Mouse (Mus musculus) heart, embryonic 12.5 days (tissue): ENCODE results near the gene Cnot8. TPM values are rescaled to one million over a fixed set of nuclear protein-coding genes. Genes with fewer than 3 reads are reported as not detected.

Experiments
- ATAC-seq: fragments of 200-750 bp; cut with Nextera tagmentation; 2 replicates; pipeline ENCODE4 v1.8.0; 2017; ENCODE audit warnings: moderate TSS enrichment, moderate library complexity; ENCODE audit not compliant: insufficient number of reproducible peaks, low FRiP score
- H3K27ac ChIP-seq: fragments of 300-500 bp; sonication (generic); 2 replicates; pipeline ENCODE4 v1.5.1; 2016; ENCODE audit warnings: mild to moderate bottlenecking, moderate library complexity; ENCODE audit not compliant: poor library complexity, severe bottlenecking
- H3K27me3 ChIP-seq: fragments of 300-500 bp; sonication (generic); replicated peaks from 2 replicates; pipeline ENCODE4 v1.6.1; 2016; ENCODE audit warnings: mild to moderate bottlenecking, moderate library complexity
- H3K36me3 ChIP-seq: fragments of 300-500 bp; sonication (generic); 2 replicates; pipeline ENCODE4 v1.6.1; 2016; ENCODE audit warnings: mild to moderate bottlenecking, moderate library complexity
- H3K4me1 ChIP-seq: fragments of 300-500 bp; sonication (generic); replicated peaks from 2 replicates; pipeline ENCODE4 v1.6.1; 2016; ENCODE audit warnings: mild to moderate bottlenecking
- H3K4me2 ChIP-seq: fragments of 300-500 bp; sonication (generic); 2 replicates; pipeline ENCODE4 v1.6.1; 2016; ENCODE audit warnings: mild to moderate bottlenecking, moderate library complexity
- H3K4me3 ChIP-seq: fragments of 300-500 bp; sonication (generic); 2 replicates; pipeline ENCODE4 v1.5.1; 2016; ENCODE audit warnings: mild to moderate bottlenecking
- H3K9ac ChIP-seq: fragments of 300-500 bp; sonication (generic); 2 replicates; pipeline ENCODE4 v1.6.1; 2016; ENCODE audit warnings: mild to moderate bottlenecking, moderate library complexity
- H3K9me3 ChIP-seq: fragments of 300-500 bp; sonication (generic); replicated peaks from 2 replicates; pipeline ENCODE4 v1.6.1; 2016; ENCODE audit warnings: mild to moderate bottlenecking, moderate library complexity
- WGBS: fragments of 180-500 bp; shearing (Covaris S2); methylation state at CpG from one replicate; pipeline ENCODE4 v1.1.7; 2016; 5-methylcytosine and 5-hydroxymethylcytosine counted together
- polyA plus RNA-seq: library from polyadenylated mRNA; unstranded; fragments of >200 nt; fragmentation: Nextera tagmentation; extraction: Ambion mirVana; gene quantifications from 2 replicates; pipeline ENCODE4 v1.2.1, GENCODE M21; 2016

Gene Cnot8
- polyA plus RNA-seq, 1 experiment from 2014 or later, result 71.7 TPM

DNA sequence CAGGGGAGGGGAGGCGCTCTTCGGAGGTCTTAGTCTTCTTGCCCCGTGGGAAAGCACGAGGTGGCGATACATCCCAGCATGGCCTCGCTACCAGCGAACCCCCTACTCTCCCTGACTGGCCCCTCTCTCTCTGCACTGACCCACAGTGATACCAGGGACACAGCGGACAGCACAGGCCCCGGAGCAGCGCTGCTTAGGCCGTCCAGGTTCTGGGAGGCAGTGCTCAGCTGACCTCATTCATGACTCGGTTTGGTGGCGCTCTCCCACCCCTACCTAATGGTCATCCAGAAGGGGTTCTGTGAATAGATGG lies 654 bp upstream of the Cnot8 start:
- 58% methylated on average over 13 of the region's 13 CpGs for WGBS
- H3K4me3 ChIP-seq, result peak overlapping the region; percentile 89
- peak overlapping the region; percentile 86 for H3K4me2 ChIP-seq
- H3K9me3 ChIP-seq, result no peaks in the 10 kb centered on the region
- no peaks in the 10 kb centered on the region; the same call in 1 of the 2 replicates for H3K27me3 ChIP-seq
- H3K4me1 ChIP-seq, result peaks cover 18% of the 10 kb centered on the region
- peak; percentile 19; the same call in 1 of the 2 replicates for ATAC-seq
- peak overlapping the region; percentile 47 for H3K9ac ChIP-seq
- no peaks in the 10 kb centered on the region for H3K36me3 ChIP-seq
- H3K27ac ChIP-seq, result peak overlapping the region; percentile 41; the same call in 1 of the 2 replicates

DNA sequence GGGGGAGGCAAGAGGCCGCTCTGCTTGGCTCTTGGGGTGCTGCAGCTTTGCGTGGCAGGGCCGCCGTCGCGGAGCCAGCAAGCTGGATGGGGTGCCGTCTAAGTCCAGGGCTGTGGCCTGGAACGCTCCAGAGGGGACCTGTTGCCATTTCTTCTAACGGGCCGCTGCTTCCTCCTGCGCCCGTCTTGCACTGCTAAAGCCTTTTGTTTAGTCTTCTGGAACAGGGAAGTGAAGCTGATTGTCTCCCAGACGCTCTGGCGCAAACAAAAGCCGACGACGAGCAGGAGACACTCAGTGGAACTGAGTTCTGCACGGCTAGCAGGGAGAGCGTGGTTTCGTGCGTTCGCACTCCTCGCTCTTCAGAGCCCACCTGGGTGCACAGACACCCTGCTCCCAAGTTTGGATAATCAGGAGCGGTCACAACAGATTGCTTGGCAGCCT lies 418 bp downstream of the Cnot8 start:
- peak overlapping the region; percentile 86 for H3K4me2 ChIP-seq
- peaks cover 5% of the 10 kb centered on the region; the same call in 1 of the 2 replicates for H3K36me3 ChIP-seq
- ATAC-seq, result peak; percentile 37; the same call in 1 of the 2 replicates
- H3K9ac ChIP-seq, result peak overlapping the region; percentile 92
- H3K4me1 ChIP-seq, result peaks cover 18% of the 10 kb centered on the region
- H3K27ac ChIP-seq, result peak overlapping the region; percentile 86
- WGBS, result under 1% methylated on average over 24 of the region's 24 CpGs
- H3K4me3 ChIP-seq, result peak overlapping the region; percentile 89
- H3K9me3 ChIP-seq, result no peaks in the 10 kb centered on the region
- H3K27me3 ChIP-seq, result no peaks in the 10 kb centered on the region

- WGBS, result 63% methylated on average over 3 of the region's 3 CpGs
- Histone ChIP-seq H3K4me2 (no peak overlapping the region), H3K9me3 (no peaks in the 10 kb centered on the region), H3K9ac (no peak overlapping the region), H3K4me1 (peaks cover 18% of the 10 kb centered on the region), H3K27ac (no peak overlapping the region), H3K27me3 (no peaks in the 10 kb centered on the region), H3K4me3 (no peak overlapping the region), H3K36me3 (peaks cover 31% of the 10 kb centered on the region)
- no peak for ATAC-seq
These were observed 3.1 kb downstream of the Cnot8 start for GRCm38 (mm10) chr11:58107009-58107408.

- Histone ChIP-seq H3K4me1 (peaks cover 18% of the 10 kb centered on the region), H3K27me3 (no peaks in the 10 kb centered on the region), H3K9me3 (no peaks in the 10 kb centered on the region), H3K9ac (no peak overlapping the region), H3K27ac (no peak overlapping the region), H3K36me3 (peaks cover 39% of the 10 kb centered on the region), H3K4me2 (no peak overlapping the region), H3K4me3 (no peak overlapping the region)
- ATAC-seq, result no peak
- 87% methylated on average over 4 of the region's 4 CpGs for WGBS
These were observed 3.8 kb downstream of the Cnot8 start for GRCm38 (mm10) chr11:58107664-58108337.

- H3K27me3 ChIP-seq, result no peaks in the 10 kb centered on the region
These were observed 12.6 kb downstream of the Cnot8 start for GRCm38 (mm10) chr11:58116560-58116959.

DNA sequence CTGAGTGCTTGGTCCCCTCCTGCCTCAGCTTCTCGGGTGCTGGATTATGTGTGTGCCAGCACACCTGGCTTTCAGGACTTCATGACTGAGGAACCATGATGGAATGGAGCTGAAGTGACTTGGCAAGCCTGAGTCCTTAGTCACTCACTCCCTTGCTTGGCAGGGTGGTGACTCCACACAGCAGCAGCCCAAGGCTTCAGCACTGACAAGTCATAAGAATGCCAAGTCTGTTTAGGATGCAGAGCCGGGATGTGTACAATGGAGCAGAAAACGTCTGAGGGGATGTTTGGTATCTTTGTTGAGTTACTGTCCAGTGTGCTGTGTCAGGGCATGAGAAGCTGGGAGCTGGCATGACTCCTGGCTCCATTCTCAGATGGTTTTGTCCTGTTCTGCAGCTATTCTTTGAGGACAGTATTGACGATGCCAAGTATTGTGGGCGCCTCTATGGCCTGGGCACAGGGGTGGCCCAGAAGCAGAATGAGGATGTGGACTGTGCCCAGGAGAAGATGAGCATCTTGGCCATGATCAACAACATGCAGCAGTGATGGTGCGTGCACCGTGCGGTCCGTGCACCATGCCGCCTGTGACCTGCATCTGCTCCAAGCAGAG lies 13.2 kb downstream of the Cnot8 start:
- 0 out of 2 replicates have a peak overlapping the region, but pooled peaks have one; percentile 50 for H3K27ac ChIP-seq
- peaks cover 16% of the 10 kb centered on the region for H3K4me1 ChIP-seq
- H3K36me3 ChIP-seq, result peaks cover 93% of the 10 kb centered on the region
- H3K9ac ChIP-seq, result no peak overlapping the region
- no peaks in the 10 kb centered on the region for H3K27me3 ChIP-seq
- no peak overlapping the region for H3K4me2 ChIP-seq
- H3K9me3 ChIP-seq, result no peaks in the 10 kb centered on the region
- 85% methylated on average over 10 of the region's 10 CpGs for WGBS
- H3K4me3 ChIP-seq, result no peak overlapping the region
- no peak for ATAC-seq

More at GRCm38 (mm10) chr11:58116560-58116959, 12.6 kb downstream of the Cnot8 start:
- Histone ChIP-seq H3K9ac (no peak overlapping the region), H3K27ac (peak overlapping the region; percentile 50), H3K4me3 (no peak overlapping the region), H3K9me3 (no peaks in the 10 kb centered on the region), H3K4me2 (no peak overlapping the region), H3K36me3 (peaks cover 93% of the 10 kb centered on the region), H3K4me1 (peaks cover 16% of the 10 kb centered on the region)
- ATAC-seq, result no peak
- WGBS, result 66% methylated on average over 1 of the region's 1 CpGs

DNA sequence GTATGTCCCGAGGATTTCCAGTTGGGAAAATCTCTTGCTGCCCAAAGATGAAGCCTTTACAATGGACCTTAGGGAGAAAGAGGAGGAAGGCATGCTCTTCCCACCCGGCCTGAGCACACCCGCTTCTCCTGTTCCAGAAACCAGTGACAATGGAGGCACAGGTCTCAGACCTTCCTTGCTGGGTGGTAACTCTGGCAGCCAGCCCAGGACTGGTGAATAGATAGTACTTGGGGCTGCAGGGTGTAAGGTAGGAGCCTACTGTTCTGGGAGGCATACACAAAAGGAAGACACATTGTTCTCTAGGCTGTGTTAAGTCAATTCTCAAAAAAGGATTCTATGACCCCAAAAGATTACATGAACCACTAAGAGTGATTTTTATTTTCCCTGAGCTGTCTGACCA lies 16.7 kb downstream of the Cnot8 start:
- Histone ChIP-seq H3K9ac (no peak overlapping the region), H3K4me3 (no peak overlapping the region), H3K4me2 (no peak overlapping the region), H3K36me3 (peaks cover 76% of the 10 kb centered on the region), H3K9me3 (no peaks in the 10 kb centered on the region), H3K27me3 (no peaks in the 10 kb centered on the region), H3K4me1 (peaks cover 38% of the 10 kb centered on the region), H3K27ac (no peak overlapping the region)
- 69% methylated on average over 3 of the region's 3 CpGs for WGBS
- ATAC-seq, result no peak

DNA sequence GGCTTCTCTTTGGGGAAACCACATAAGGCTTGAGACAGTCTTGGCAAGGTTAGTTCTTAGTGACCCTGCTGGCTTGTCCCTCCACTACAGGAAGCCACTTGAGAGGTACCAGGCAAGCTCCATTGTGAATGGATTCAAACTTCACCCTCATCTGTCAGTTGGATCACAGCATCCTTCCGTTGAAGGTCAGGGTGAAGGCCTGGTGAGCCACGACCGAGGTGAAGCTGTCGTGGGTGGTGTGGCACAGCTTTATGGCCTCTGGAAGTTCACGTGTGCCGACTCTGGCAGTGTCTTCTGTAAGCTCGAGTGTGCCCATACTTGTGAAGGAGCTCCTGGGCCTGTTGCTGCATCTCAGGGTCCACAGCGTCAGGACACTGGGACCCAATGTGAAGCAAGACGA lies 17.4 kb downstream of the Cnot8 start:
- Histone ChIP-seq H3K27ac (no peak overlapping the region), H3K4me3 (no peak overlapping the region), H3K9me3 (no peaks in the 10 kb centered on the region), H3K4me2 (no peak overlapping the region), H3K4me1 (peaks cover 41% of the 10 kb centered on the region), H3K9ac (no peak overlapping the region), H3K27me3 (no peaks in the 10 kb centered on the region), H3K36me3 (peaks cover 74% of the 10 kb centered on the region)
- no peak for ATAC-seq
- WGBS, result 85% methylated on average over 9 of the region's 9 CpGs

DNA sequence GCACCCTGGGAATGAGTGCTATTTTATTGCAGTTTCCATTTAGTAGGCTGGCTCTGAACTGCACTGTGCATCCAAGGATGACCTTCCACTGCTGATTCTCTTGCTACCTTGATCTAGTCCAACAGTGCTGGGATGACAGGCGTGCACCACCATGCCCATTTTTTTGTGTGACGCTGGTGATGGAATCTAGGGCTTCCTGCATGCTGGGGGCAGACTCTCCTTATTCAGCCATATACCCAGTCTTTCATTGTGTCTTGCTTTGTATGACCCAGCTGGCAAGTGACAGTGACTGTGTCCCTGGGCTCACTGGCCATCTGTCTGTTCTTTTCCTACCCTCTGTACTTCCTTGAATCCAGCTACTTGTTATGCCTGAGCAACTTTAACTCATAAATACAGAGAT lies 19.8 kb downstream of the Cnot8 start:
- no peak for ATAC-seq
- no peak overlapping the region for H3K9ac ChIP-seq
- peaks cover 68% of the 10 kb centered on the region for H3K36me3 ChIP-seq
- no peaks in the 10 kb centered on the region for H3K9me3 ChIP-seq
- H3K27me3 ChIP-seq, result no peaks in the 10 kb centered on the region
- H3K4me1 ChIP-seq, result peaks cover 42% of the 10 kb centered on the region
- 89% methylated on average over 2 of the region's 2 CpGs for WGBS
- no peak overlapping the region for H3K4me2 ChIP-seq
- H3K4me3 ChIP-seq, result no peak overlapping the region
- no peak overlapping the region for H3K27ac ChIP-seq

DNA sequence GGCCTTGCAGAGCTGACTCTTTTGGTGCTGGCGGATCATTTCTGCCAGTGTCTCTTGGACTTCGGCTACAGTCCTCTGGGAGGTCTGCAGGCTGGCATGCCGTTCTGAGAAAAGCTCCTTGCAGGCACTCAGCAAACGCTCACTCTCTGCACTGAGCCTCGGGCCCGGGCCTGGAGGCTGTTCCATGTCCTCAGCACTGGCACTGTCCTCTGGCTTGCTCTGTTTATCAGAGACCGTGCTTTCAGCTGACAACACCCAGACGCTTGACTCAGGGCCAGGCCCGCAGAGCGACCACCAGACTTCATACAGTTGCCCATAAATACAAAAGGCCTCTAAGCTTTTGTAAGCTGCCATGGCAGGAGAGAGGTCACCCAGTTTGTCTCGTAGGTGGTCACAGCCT lies 21.1 kb downstream of the Cnot8 start:
- peak overlapping the region; percentile 80 for H3K27ac ChIP-seq
- H3K27me3 ChIP-seq, result no peaks in the 10 kb centered on the region
- peaks cover 34% of the 10 kb centered on the region for H3K4me1 ChIP-seq
- ATAC-seq, result no peak
- no peaks in the 10 kb centered on the region for H3K9me3 ChIP-seq
- no peak overlapping the region for H3K4me2 ChIP-seq
- H3K4me3 ChIP-seq, result no peak overlapping the region
- 41% methylated on average over 11 of the region's 11 CpGs for WGBS
- H3K9ac ChIP-seq, result no peak overlapping the region
- peaks cover 71% of the 10 kb centered on the region for H3K36me3 ChIP-seq

- no peak overlapping the region for H3K9ac ChIP-seq
- no peak overlapping the region for H3K4me3 ChIP-seq
- H3K4me1 ChIP-seq, result peaks cover 34% of the 10 kb centered on the region
- H3K4me2 ChIP-seq, result no peak overlapping the region
- H3K36me3 ChIP-seq, result peaks cover 73% of the 10 kb centered on the region
- H3K9me3 ChIP-seq, result no peaks in the 10 kb centered on the region
- no peaks in the 10 kb centered on the region for H3K27me3 ChIP-seq
- 56% methylated on average over 7 of the region's 7 CpGs for WGBS
- peak; percentile 46; the same call in 1 of the 2 replicates for ATAC-seq
- peak overlapping the region; percentile 80; the same call in 1 of the 2 replicates for H3K27ac ChIP-seq
These were observed 22.6 kb downstream of the Cnot8 start for GRCm38 (mm10) chr11:58126397-58127160.
